Mouse (Mus musculus): ENCODE measurements around the gene Srd5a3. TPM values are rescaled to one million over a fixed set of nuclear protein-coding genes. Genes with fewer than 3 reads are reported as not detected.

Gene Srd5a3
- total and polyA plus RNA-seq, 2 experiments from 2014 or later: 11.9 to 19.2 TPM

- no peak overlapping the region for H3K4me2 ChIP-seq (ENCODE audit: low read depth, low read length, poor library complexity, severe bottlenecking)
- 76% methylated on average over 7 of the region's 7 CpGs for WGBS
- no peak overlapping the region for H3K9ac ChIP-seq (replicated peaks; ENCODE audit: low read length, poor library complexity, severe bottlenecking)
- no peaks in the 10 kb centered on the region for H3K36me3 ChIP-seq (ENCODE audit: insufficient read depth, low read length)
- no peak overlapping the region for H3K4me3 ChIP-seq (ENCODE audit: low read depth, low read length)
- DNase-seq (ENCODE audit: low spot score): no peak
- TF ChIP-seq CTCF (IDR thresholded peaks at IDR 0.05): no peak
- ATAC-seq (ENCODE audit: low FRiP score): no peak
- no peaks in the 10 kb centered on the region for H3K9me3 ChIP-seq (ENCODE audit: low read length)
- no peaks in the 10 kb centered on the region for H3K27me3 ChIP-seq (ENCODE audit: insufficient read depth, low read length)
- no peaks in the 10 kb centered on the region for H3K4me1 ChIP-seq (ENCODE audit: insufficient read depth, low read length)
- no peak overlapping the region for H3K27ac ChIP-seq (ENCODE audit: low read depth, low read length)
Measured at GRCm38 (mm10) chr5:76164827-76165226, 24.8 kb downstream of the Srd5a3 start.

DNA sequence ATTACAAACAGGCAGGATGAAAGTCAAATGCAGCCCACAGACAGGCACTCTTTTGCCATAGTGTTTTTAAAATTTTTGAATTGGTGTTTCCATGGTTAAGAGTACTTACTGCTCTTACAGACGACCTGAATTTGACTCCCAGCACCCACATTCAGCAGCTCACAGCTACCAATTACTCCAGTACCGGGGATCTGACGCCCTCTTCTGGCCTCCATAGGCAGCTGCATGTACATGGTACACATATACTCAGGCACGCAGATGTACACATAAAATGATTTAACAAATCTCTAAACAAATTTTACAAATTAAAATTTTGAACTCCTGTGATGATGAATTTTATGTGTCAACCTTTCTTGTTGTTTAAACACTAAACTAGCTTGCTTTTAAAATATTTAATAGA, 30.5 kb downstream of the Srd5a3 start:
- Histone ChIP-seq H3K27ac (ENCODE audit: low read depth, low read length) (no peak overlapping the region), H3K4me1 (ENCODE audit: insufficient read depth, low read length) (no peaks in the 10 kb centered on the region), H3K9ac (replicated peaks; ENCODE audit: low read length, poor library complexity, severe bottlenecking) (no peak overlapping the region), H3K9me3 (ENCODE audit: low read length) (no peaks in the 10 kb centered on the region), H3K27me3 (ENCODE audit: insufficient read depth, low read length) (no peaks in the 10 kb centered on the region), H3K4me3 (ENCODE audit: low read depth, low read length) (no peak overlapping the region), H3K36me3 (ENCODE audit: insufficient read depth, low read length) (no peaks in the 10 kb centered on the region), H3K4me2 (ENCODE audit: low read depth, low read length, poor library complexity, severe bottlenecking) (no peak overlapping the region)
- ATAC-seq (ENCODE audit: low FRiP score) (no peak), DNase-seq (ENCODE audit: low spot score) (no peak)
- TF ChIP-seq CTCF (IDR thresholded peaks at IDR 0.05): no peak
- WGBS: 88% methylated on average over 4 of the region's 4 CpGs

DNA sequence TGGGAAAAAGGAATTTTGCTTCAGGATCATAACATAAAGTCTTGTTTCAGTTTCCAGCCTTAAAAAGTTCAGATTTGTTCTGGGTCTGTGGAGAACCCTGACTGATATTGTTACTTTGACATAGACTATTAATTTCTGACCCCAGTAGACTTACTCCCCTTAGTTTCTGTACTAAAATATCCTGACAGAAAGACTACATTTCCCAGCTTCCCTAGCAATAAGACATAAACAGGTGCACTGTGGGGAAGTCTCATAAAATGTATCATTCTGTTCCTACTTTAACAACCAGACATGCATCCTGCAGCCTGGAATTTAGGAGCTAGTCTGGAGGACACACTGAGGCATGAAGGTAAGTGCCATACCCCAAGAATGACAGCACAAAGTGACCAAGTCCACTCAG, 31.0 kb downstream of the Srd5a3 start:
- no peaks in the 10 kb centered on the region for H3K4me1 ChIP-seq (ENCODE audit: insufficient read depth, low read length)
- no peak for DNase-seq (ENCODE audit: low spot score)
- H3K4me2 ChIP-seq (ENCODE audit: low read depth, low read length, poor library complexity, severe bottlenecking): no peak overlapping the region
- H3K4me3 ChIP-seq (ENCODE audit: low read depth, low read length): no peak overlapping the region
- no peak overlapping the region for H3K9ac ChIP-seq (replicated peaks; ENCODE audit: low read length, poor library complexity, severe bottlenecking)
- TF ChIP-seq CTCF (IDR thresholded peaks at IDR 0.05): no peak
- H3K9me3 ChIP-seq (ENCODE audit: low read length): no peaks in the 10 kb centered on the region
- ATAC-seq (ENCODE audit: low FRiP score): no peak
- H3K36me3 ChIP-seq (ENCODE audit: insufficient read depth, low read length): no peaks in the 10 kb centered on the region
- H3K27ac ChIP-seq (ENCODE audit: low read depth, low read length): no peak overlapping the region
- no peaks in the 10 kb centered on the region for H3K27me3 ChIP-seq (ENCODE audit: insufficient read depth, low read length)

DNA sequence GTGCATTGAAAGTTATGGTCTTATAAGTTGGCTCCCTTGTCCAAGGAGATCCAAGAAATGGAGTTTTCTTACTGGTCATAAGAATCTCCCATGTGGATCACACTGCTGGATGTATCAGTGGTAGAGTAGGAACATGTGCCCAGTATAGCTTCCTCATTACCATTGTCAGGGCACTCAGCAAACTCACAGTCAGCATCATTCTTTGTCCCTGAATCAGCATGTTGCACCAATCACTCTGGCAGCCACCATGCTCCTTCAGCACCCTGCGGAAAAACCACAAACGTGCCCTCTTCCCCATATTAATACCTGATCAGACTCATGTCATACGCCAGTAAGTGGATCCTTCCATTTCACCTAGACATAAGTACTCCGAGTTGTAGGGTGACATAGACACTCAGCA, 35.0 kb downstream of the Srd5a3 start:
- Histone ChIP-seq H3K4me1 (ENCODE audit: insufficient read depth, low read length) (no peaks in the 10 kb centered on the region), H3K9me3 (ENCODE audit: low read length) (no peaks in the 10 kb centered on the region), H3K4me2 (ENCODE audit: low read depth, low read length, poor library complexity, severe bottlenecking) (no peak overlapping the region), H3K36me3 (ENCODE audit: insufficient read depth, low read length) (no peaks in the 10 kb centered on the region), H3K27me3 (ENCODE audit: insufficient read depth, low read length) (no peaks in the 10 kb centered on the region), H3K4me3 (ENCODE audit: low read depth, low read length) (no peak overlapping the region), H3K9ac (replicated peaks; ENCODE audit: low read length, poor library complexity, severe bottlenecking) (no peak overlapping the region), H3K27ac (ENCODE audit: low read depth, low read length) (no peak overlapping the region)
- WGBS: 88% methylated on average over 4 of the region's 4 CpGs
- ATAC-seq (ENCODE audit: low FRiP score) (no peak), DNase-seq (ENCODE audit: low spot score) (no peak)
- no peak for TF ChIP-seq CTCF (IDR thresholded peaks at IDR 0.05)

DNA sequence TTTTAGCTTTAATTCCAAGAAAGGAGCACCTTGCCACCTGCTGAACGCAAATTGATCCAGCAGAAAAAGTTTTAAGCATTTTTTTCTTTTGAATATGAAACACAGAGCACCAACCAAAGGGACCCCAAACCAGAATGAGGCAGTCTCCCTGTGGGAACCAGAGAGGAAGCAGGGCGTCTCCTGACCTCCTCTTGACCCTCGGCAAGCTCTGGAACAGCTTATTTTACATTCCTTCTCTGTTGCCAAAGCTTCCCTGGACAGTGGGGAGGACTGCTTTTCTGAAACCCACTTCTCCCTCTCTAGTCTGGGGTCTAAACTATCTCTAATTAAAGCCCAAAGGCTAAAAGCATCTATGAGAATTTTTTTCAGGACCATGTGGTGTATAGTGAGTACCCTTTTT, 36.3 kb downstream of the Srd5a3 start:
- WGBS: 61% methylated on average over 3 of the region's 3 CpGs
- Histone ChIP-seq H3K9me3 (ENCODE audit: low read length) (no peaks in the 10 kb centered on the region), H3K4me3 (ENCODE audit: low read depth, low read length) (no peak overlapping the region), H3K4me2 (ENCODE audit: low read depth, low read length, poor library complexity, severe bottlenecking) (no peak overlapping the region), H3K27me3 (ENCODE audit: insufficient read depth, low read length) (no peaks in the 10 kb centered on the region), H3K4me1 (ENCODE audit: insufficient read depth, low read length) (no peaks in the 10 kb centered on the region), H3K9ac (replicated peaks; ENCODE audit: low read length, poor library complexity, severe bottlenecking) (no peak overlapping the region), H3K36me3 (ENCODE audit: insufficient read depth, low read length) (no peaks in the 10 kb centered on the region), H3K27ac (ENCODE audit: low read depth, low read length) (no peak overlapping the region)
- no peak for ATAC-seq (ENCODE audit: low FRiP score)
- no peak for DNase-seq (ENCODE audit: low spot score)
- TF ChIP-seq CTCF (IDR thresholded peaks at IDR 0.05): no peak

- no peaks in the 10 kb centered on the region for H3K36me3 ChIP-seq (ENCODE audit: insufficient read depth, low read length)
- H3K9ac ChIP-seq (replicated peaks; ENCODE audit: low read length, poor library complexity, severe bottlenecking): no peak overlapping the region
- TF ChIP-seq CTCF (IDR thresholded peaks at IDR 0.05): no peak
- H3K4me1 ChIP-seq (ENCODE audit: insufficient read depth, low read length): no peaks in the 10 kb centered on the region
- no peak overlapping the region for H3K27ac ChIP-seq (ENCODE audit: low read depth, low read length)
- H3K9me3 ChIP-seq (ENCODE audit: low read length): no peaks in the 10 kb centered on the region
- WGBS: 72% methylated on average over 11 of the region's 11 CpGs
- H3K27me3 ChIP-seq (ENCODE audit: insufficient read depth, low read length): no peaks in the 10 kb centered on the region
- ATAC-seq (ENCODE audit: low FRiP score): no peak
- DNase-seq (ENCODE audit: low spot score): no peak
- H3K4me2 ChIP-seq (ENCODE audit: low read depth, low read length, poor library complexity, severe bottlenecking): no peak overlapping the region
- no peak overlapping the region for H3K4me3 ChIP-seq (ENCODE audit: low read depth, low read length)
Measured at GRCm38 (mm10) chr5:76176841-76177240, 36.8 kb downstream of the Srd5a3 start.

GRCm38 (mm10) chr5:76177664-76178063, 37.6 kb downstream of the Srd5a3 start:
- no peak for ATAC-seq (ENCODE audit: low FRiP score)
- WGBS: 86% methylated on average over 7 of the region's 7 CpGs
- Histone ChIP-seq H3K27ac (ENCODE audit: low read depth, low read length) (no peak overlapping the region), H3K9ac (replicated peaks; ENCODE audit: low read length, poor library complexity, severe bottlenecking) (no peak overlapping the region), H3K4me3 (ENCODE audit: low read depth, low read length) (no peak overlapping the region), H3K27me3 (ENCODE audit: insufficient read depth, low read length) (no peaks in the 10 kb centered on the region), H3K9me3 (ENCODE audit: low read length) (no peaks in the 10 kb centered on the region), H3K36me3 (ENCODE audit: insufficient read depth, low read length) (no peaks in the 10 kb centered on the region), H3K4me2 (ENCODE audit: low read depth, low read length, poor library complexity, severe bottlenecking) (no peak overlapping the region), H3K4me1 (ENCODE audit: insufficient read depth, low read length) (no peaks in the 10 kb centered on the region)
- TF ChIP-seq CTCF (IDR thresholded peaks at IDR 0.05): no peak
- no peak for DNase-seq (ENCODE audit: low spot score)
